Mouse (Mus musculus): Measurements from ENCODE around the gene Tex26. TPM values are rescaled to one million over a fixed set of nuclear protein-coding genes. Genes with fewer than 3 reads are reported as not detected.

Tex26 gene
- total RNA-seq, 2 experiments from 2014 or later, result 0.50 to 0.69 TPM

GRCm38 (mm10) chr5:149430943-149431342 is 8.5 kb upstream of the Tex26 start:
- no peak for DNase-seq (ENCODE audit: low spot score in 2 of 2)

GRCm38 (mm10) chr5:149433618-149434017 is 5.8 kb upstream of the Tex26 start:
- DNase-seq (ENCODE audit: low spot score in 2 of 2), result no peak

- DNase-seq (ENCODE audit: low spot score in 2 of 2), result no peak
These were observed 5.2 kb upstream of the Tex26 start for GRCm38 (mm10) chr5:149434141-149434690.

GRCm38 (mm10) chr5:149436541-149436940 is 2.9 kb upstream of the Tex26 start:
- no peak for DNase-seq (ENCODE audit: low spot score in 2 of 2)

DNA sequence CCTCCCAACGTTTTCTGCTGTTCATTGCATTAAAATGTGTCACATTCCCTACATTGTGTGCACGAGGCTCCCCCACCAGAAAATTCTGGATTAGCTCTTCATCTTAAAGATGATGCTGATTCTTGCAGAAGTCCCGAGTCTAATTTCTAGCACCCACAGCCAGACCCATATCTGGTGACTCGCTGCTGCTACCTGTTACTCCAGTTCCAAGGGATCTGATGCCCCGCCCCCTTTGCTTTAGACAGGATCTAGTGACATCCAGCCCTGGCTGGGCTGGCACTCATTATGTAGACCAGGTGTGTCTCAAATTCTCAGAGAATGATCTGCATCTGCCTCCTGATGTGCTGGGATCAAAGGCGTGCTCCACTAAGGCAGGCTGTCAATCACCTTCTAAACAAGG is 2.3 kb upstream of the Tex26 start:
- DNase-seq (ENCODE audit: low spot score in 2 of 2), result no peak

DNA sequence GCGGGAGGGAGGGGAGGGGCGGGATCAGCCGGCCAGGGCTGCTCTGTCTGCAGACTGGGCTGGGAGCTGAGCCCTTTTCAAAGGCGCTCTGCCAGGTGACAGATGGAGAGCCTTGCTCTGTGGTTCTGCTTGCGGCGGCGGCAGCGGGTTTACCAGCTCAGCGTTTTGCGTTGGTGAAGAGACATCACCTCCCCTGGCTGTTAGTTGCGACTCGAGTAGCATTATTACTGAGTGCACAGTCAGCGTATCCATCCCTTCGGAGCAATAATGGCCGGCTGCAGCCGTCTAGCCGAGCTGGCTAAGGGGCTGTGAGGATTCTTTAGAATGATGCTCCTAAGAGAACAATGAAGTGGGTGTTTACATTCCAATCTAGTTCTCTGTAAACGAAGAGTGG is 717 bp downstream of the Tex26 start:
- peak; percentile 78 to 81 for DNase-seq (ENCODE audit: low spot score in 2 of 2)

GRCm38 (mm10) chr5:149441646-149442276 is 2.3 kb downstream of the Tex26 start:
- DNase-seq (ENCODE audit: low spot score in 2 of 2), result no peak

DNA sequence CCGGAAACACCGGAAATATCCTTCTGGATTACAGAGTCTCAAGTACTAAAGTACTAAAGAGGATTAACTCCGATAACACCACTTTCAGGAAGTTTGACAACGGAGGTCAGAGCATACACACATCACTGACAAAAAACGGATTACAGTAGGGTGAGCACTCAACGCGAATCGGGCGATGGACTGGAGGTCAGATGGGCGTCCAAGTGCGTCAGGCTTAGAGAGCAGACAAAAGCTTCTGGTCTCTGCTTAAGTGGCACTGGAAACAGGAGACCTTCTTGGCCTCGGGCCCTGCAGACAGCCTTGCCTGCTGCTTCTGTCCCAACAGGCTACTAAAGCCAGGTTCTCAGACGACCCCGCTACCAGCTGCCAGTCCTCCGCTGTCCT is 2.8 kb downstream of the Tex26 start:
- no peak for DNase-seq (ENCODE audit: low spot score in 2 of 2)

DNA sequence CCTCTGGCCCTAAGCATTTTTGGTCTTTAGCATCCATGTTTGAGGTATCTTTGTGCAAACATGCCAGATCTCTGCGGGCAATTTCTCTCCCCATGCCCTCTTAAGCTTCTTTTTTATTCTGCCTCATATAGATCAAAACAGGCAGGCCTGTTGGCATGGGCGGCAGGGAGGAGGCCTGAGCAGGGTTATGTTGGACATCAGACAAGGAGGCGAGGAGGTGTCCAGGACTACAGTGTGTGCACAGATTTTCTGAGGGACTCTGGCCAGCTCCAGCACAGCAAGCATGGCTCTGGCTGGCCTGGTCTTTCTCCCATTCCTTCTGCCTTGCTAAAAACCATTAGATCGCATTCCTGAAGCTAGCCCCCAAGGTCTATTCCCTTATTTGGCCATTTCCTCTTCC is 5.0 kb downstream of the Tex26 start:
- DNase-seq (ENCODE audit: low spot score in 2 of 2), result no peak

GRCm38 (mm10) chr5:149446495-149446894 is 7.0 kb downstream of the Tex26 start:
- no peak for DNase-seq (ENCODE audit: low spot score in 2 of 2)

DNA sequence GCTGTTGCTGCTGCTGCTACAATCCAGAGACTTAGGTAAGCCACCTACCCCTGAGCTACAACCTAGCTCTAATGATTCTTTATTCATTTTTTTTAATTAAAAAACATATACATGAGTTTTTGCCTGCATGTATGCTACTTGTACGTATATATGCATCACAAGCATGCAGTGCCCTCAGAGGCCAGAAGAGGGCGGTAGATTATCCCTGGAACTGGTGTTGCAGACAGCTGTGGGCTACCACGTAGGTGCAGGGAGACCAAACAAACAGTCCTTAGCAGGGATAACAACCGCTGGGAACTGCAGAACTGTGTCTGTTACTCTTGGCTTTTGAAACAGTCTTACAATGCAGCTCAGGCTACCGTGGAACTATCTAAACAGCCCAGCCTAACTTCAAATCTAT is 8.3 kb downstream of the Tex26 start:
- DNase-seq (ENCODE audit: low spot score in 2 of 2), result no peak

GRCm38 (mm10) chr5:149449406-149449805 is 9.9 kb downstream of the Tex26 start:
- DNase-seq (ENCODE audit: low spot score in 2 of 2), result no peak

GRCm38 (mm10) chr5:149451209-149451681 is 11.8 kb downstream of the Tex26 start:
- DNase-seq (ENCODE audit: low spot score in 2 of 2), result no peak

GRCm38 (mm10) chr5:149454281-149454680 is 14.8 kb downstream of the Tex26 start:
- peak; percentile 55 to 72 for DNase-seq (ENCODE audit: low spot score in 2 of 2)

DNA sequence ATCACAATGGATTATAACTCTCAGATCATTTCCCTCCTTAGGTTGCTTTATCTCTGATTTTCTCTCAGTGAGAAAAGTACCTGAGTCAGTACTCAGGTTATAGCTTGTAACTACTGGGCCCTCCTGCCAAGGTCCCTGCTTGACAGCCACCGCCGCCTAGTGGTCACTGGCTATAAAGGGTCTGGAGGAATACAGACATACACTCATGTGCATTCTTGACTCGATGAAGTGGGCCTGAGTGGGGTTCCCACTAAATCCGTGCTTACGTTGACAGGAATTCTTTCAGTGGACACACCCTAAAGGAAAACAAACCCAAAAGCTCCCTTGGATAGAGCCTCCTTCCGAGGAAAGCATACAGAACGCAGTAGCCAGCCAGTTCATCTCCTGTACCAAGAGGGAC is 17.1 kb downstream of the Tex26 start:
- DNase-seq (ENCODE audit: low spot score in 2 of 2), result no peak

- DNase-seq (ENCODE audit: low spot score in 2 of 2), result no peak
These were observed 22.6 kb downstream of the Tex26 start for GRCm38 (mm10) chr5:149462071-149462470.

DNA sequence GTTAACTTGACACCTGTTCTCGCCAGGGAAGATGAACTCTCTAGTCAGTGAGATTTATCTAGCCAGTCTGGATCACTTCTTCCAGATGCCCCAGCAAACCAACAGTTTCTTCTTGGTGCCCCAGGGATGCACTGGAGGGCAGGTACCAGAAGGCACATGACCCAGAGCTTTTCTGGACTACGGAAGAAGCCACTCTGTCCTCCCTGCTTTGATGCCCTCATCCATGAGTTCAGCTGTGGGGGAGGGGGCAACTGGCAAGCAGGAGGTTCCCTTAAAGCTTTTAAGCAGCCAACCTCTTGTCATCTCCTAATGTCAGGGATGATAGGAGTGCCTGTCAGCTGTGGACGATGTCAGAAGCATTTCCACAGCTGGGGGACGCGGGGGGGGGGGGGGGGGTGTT is 25.8 kb downstream of the Tex26 start:
- no peak for DNase-seq (ENCODE audit: low spot score in 2 of 2)

DNA sequence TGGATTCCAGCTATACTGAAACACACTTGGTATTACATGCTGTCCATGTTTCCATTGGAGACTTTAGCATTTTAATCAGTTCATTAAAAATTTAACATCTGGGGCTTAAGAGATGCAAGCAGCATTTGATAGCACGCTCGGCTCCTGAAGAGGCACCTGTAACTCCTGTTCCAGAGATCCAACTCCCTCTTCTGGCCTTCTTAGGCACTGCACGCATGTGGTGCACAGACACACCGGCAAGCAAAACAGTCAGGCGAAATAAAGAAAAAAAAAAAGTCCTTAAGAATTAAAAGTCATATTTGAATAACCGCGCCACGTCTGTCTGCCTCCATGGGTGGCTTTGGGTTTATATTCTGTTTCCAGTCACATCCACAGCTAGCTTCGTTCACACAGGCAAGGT is 34.7 kb downstream of the Tex26 start:
- no peak for DNase-seq (ENCODE audit: low spot score in 2 of 2)

- no peak for DNase-seq (ENCODE audit: low spot score in 2 of 2)
These were observed 35.4 kb downstream of the Tex26 start for GRCm38 (mm10) chr5:149474701-149475468.

DNA sequence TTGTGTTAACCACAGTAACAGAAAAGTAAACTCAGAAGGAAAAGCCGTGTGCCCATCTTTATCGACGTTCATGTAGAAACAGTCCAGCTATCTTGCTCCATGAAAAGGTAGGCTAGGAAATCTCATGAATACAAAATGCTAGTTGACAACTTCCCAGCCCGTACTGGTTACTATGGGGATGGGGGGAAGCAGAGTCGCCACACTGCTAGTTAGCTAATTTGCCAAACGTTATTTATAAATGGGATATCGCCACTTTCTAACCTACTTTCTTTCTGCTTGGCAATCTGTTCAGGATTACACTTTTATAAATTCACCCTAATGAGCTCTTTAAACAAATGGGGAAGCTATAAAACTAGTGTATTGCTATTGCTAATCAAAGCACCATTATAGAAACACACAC is 42.5 kb downstream of the Tex26 start:
- no peak for DNase-seq (ENCODE audit: low spot score in 2 of 2)

- no peak for DNase-seq (ENCODE audit: low spot score in 2 of 2)
These were observed 44.0 kb downstream of the Tex26 start for GRCm38 (mm10) chr5:149483321-149484052.

DNA sequence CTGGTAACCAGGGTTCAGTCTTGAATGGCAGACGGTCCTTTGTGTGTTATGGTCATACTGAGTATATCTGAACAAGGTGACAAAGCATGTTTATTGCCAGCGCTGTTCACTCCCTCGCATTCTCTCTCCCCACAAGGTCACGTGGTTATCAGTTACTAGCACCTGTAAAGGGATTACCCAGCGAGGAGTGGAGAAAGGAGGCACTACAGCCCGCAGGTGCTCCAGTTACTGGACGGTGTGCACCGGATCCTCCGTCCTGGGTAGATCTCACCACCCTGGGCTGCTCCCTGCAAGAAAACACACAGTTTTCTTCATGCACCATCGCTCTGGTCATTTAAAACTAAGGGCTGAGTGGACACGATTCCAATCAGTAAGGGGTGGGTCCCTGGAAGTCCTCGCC is 44.8 kb downstream of the Tex26 start:
- DNase-seq (ENCODE audit: low spot score in 2 of 2), result no peak
